Mouse (Mus musculus): ENCODE measurements at regions not wholly inside any gene's neighbourhood (a gene's known extent, or its start where the extent isn't known, plus 50 kb on each side); places are given as distances from the start of the nearest gene placed in this dataset.

DNA sequence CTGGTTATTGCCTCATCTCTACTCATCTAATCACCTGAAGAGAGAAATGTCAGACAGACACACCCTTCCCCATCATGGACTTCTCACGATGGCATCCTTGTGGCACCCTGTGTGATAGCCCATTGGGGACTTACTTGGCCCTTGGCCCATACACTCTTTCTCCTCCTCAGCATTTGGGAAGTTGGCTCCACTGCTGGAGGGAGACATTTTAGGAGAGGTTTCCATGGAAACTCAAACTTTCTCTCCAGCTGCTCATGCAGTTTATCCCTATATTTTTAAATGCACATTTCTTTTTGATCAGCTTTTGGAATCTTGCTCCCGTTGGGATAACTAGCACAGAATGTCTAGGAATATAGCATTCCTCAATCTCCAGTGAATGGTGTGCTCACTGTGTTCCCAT, 377.7 kb upstream of the Gria1 start:
- ATAC-seq (ENCODE audit: low FRiP score) (no peak), DNase-seq (ENCODE audit: low spot score, missing footprints) (no peak)
- no peaks in the 10 kb centered on the region for H3K36me3 ChIP-seq (ENCODE audit: control insufficient read depth, insufficient read depth, low read length)
- no peak overlapping the region for H3K4me2 ChIP-seq
- H3K27ac ChIP-seq (ENCODE audit: low read depth, low read length) = no peak overlapping the region
- no peaks in the 10 kb centered on the region for H3K27me3 ChIP-seq (ENCODE audit: control insufficient read depth, insufficient read depth, low read length)
- H3K4me3 ChIP-seq (ENCODE audit: low read depth, low read length) = no peak overlapping the region
- H3K9me3 ChIP-seq (ENCODE audit: control insufficient read depth, low read length) = no peaks in the 10 kb centered on the region
- H3K9ac ChIP-seq (ENCODE audit: low read length) = no peak overlapping the region
- no peaks in the 10 kb centered on the region for H3K4me1 ChIP-seq (ENCODE audit: control insufficient read depth, insufficient read depth, low read length)
- WGBS = 87% methylated on average over 2 of the region's 2 CpGs

- Histone ChIP-seq H3K36me3 (ENCODE audit: control insufficient read depth, insufficient read depth, low read length) (no peaks in the 10 kb centered on the region), H3K9me3 (ENCODE audit: control insufficient read depth, low read length) (no peaks in the 10 kb centered on the region), H3K4me2 (no peak overlapping the region), H3K27me3 (ENCODE audit: control insufficient read depth, insufficient read depth, low read length) (no peaks in the 10 kb centered on the region), H3K9ac (ENCODE audit: low read length) (no peak overlapping the region), H3K4me1 (ENCODE audit: control insufficient read depth, insufficient read depth, low read length) (no peaks in the 10 kb centered on the region), H3K4me3 (ENCODE audit: low read depth, low read length) (no peak overlapping the region), H3K27ac (ENCODE audit: low read depth, low read length) (no peak overlapping the region)
- 53% methylated on average over 8 of the region's 8 CpGs for WGBS
- DNase-seq (ENCODE audit: low spot score, missing footprints) (no peak), ATAC-seq (ENCODE audit: low FRiP score) (no peak)
Measured at GRCm38 (mm10) chr11:56636606-56637226, 374.5 kb upstream of the Gria1 start.

- WGBS = 83% methylated on average over 3 of the region's 3 CpGs
- no peak overlapping the region for H3K4me2 ChIP-seq
- H3K27ac ChIP-seq (ENCODE audit: low read depth, low read length) = no peak overlapping the region
- H3K9ac ChIP-seq (ENCODE audit: low read length) = no peak overlapping the region
- DNase-seq (ENCODE audit: low spot score, missing footprints) (no peak), ATAC-seq (ENCODE audit: low FRiP score) (no peak)
- H3K9me3 ChIP-seq (ENCODE audit: control insufficient read depth, low read length) = no peaks in the 10 kb centered on the region
- no peaks in the 10 kb centered on the region for H3K36me3 ChIP-seq (ENCODE audit: control insufficient read depth, insufficient read depth, low read length)
- H3K4me1 ChIP-seq (ENCODE audit: control insufficient read depth, insufficient read depth, low read length) = no peaks in the 10 kb centered on the region
- no peak overlapping the region for H3K4me3 ChIP-seq (ENCODE audit: low read depth, low read length)
- H3K27me3 ChIP-seq (ENCODE audit: control insufficient read depth, insufficient read depth, low read length) = no peaks in the 10 kb centered on the region
Measured at GRCm38 (mm10) chr11:56641716-56642115, 369.5 kb upstream of the Gria1 start.
